Mouse (Mus musculus): ENCODE data around the gene Slc35f5.

DNA sequence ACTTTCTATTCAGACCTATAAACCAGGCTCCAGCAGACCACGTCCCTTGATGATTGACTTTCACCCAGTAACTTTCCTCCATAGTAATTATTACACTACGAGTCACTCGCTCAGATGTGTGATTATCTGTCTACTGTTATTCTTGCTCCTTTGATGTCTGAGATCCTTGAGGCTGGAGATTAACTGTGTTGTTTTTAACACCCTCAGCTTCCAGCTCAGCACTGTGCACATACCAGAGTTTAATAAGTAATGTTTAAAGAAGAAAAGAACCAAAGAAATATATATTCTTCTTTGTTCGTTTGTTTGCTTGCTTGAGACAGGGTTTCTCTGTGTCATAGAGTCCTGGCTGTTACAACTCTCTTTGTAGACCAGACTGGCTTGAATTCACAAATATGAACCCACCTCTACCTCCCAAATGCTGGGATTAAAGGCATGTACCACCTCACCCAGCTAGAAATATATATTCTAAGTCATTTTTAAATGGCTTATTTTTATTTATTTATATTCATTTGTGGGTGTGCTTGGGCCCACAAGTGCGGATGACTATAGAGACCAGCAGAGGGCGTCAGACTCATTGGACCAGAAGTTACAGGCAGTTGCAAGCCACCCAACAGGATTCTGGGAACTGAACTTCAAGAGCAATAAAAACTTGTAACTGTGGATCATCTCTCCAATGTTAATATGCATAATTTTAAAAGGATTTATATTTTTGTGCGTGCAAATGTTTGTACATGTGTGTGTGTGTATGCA, 43.3 kb upstream of the Slc35f5 start:
- TF ChIP-seq TCF12 (IDR thresholded peaks at IDR 0.05; ENCODE audit: insufficient read depth, poor library complexity, severe bottlenecking) (no peak), MAX (IDR thresholded peaks at IDR 0.05; ENCODE audit: low read depth) (no peak), TCF3 (IDR thresholded peaks at IDR 0.05; ENCODE audit: insufficient read length, low read depth) (no peak), MYOG (IDR thresholded peaks at IDR 0.05; ENCODE audit: control insufficient read depth in 1 of 3, insufficient read depth in 1 of 3, insufficient read length in 2 of 3, low read depth in 2 of 3) (no peak), POLR2A (IDR thresholded peaks at IDR 0.05; ENCODE audit: insufficient read length, low read depth) (no peak)

Data from myocyte (in vitro differentiated cells).